Mouse (Mus musculus) B cell, adult 67 days (primary cell): ENCODE results near the gene Kcnh8. TPM values are rescaled to one million over a fixed set of nuclear protein-coding genes. Genes with fewer than 3 reads are reported as not detected.

ENCODE experiments used
- total RNA-seq, 2 experiments: library from RNA; stranded (reverse); gene quantifications; 4 replicates each; pipeline ENCODE4 v1.2.4; 2023

Kcnh8 gene
- total RNA-seq, result not detected

GRCm38 (mm10) chr17:52602093-52602780 is at the start of gene Kcnh8:
Gene Kcnh8 (plus strand): TSS chr17:52602709.

